In the genomic region with DNA sequence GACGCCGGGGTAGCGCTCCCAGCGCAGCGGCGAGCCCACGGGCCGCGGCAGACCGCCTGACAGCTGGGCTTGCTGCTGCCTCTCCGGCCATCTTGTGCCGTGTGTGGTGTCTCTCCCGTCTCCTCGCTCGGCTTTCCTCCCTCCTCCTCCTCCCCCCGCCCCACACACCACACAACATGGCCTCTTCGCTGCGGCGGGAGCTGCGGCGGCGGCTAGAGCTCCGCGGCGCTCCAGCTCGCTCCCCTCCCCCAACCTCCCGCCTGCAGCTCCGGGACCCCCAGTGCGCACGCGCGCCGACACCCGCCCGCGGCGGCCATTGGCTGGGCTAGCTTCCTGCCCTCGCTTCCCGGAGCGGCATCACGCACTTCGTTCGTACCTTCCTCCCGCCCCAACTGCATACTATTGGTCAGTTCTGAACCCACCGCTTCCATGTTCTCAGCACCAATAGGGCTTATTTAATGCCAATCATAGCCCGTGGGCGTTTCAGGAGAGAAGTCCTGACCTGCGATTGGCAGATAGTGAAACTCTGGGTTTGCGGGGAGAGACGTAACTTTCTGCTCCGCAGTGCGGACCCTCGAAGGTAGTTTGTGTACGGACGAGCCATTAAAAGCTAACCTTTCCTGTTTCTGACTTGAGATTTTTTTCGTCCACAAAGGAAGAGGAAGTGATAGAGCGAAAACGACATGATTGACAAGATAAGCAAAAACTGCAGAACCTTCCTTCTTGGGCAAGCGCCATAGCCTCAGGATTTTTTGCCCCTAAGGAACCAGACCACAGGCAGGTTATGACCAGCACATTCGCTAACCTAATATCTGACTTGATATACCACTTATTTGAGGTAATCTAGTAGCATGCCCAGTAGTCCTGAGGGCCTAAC, we compare ENCODE assay signal across 8 mouse cellular contexts. TPM values are rescaled to one million over a fixed set of nuclear protein-coding genes. Genes with fewer than 3 reads are reported as not detected.
DNase-seq lines count a peak whose midpoint lies in the region; ATAC-seq lines count a peak whose summit lies in the region.

No protein-coding gene starts in this region.

- H3K36me3 ChIP-seq in hindbrain, embryonic 15.5 days: no peaks in the 10 kb centered on the region

- peak overlapping the region; percentile 100 for H3K27ac ChIP-seq in hindbrain, embryonic 15.5 days (replicated peaks)

- WGBS in hindbrain, embryonic 15.5 days: under 1% methylated on average over 59 of the region's 60 CpGs

- peak overlapping the region; percentile 59 for H3K4me2 ChIP-seq in hindbrain, embryonic 15.5 days

- DNase-seq in T-cell, adult 2 months (ENCODE audit: low spot score): peak; percentile 100
- DNase-seq in cerebellum, postnatal 36 days: peak; percentile 99 to 100
- peak; percentile 99 for DNase-seq in frontal cortex, postnatal 36 days (ENCODE audit: low spot score in 2 of 2)
- DNase-seq in left cerebral cortex, adult 11 months (ENCODE audit: low spot score): peak; percentile 100
- peak; percentile 100 for DNase-seq in lung, postnatal 4 days
- DNase-seq in retina, postnatal 7 days (ENCODE audit: low read depth, low spot score): peak; percentile 100
- DNase-seq in urinary bladder, adult 2 months (ENCODE audit: low spot score): peak; percentile 99

- H3K9ac ChIP-seq in hindbrain, embryonic 15.5 days: peak overlapping the region; percentile 100

- no peaks in the 10 kb centered on the region for H3K9me3 ChIP-seq in hindbrain, embryonic 15.5 days

- no peaks in the 10 kb centered on the region for H3K27me3 ChIP-seq in hindbrain, embryonic 15.5 days

- ATAC-seq in hindbrain, embryonic 15.5 days (ENCODE audit: low FRiP score, low read depth): peak; percentile 100

- peaks cover 9% of the 10 kb centered on the region for H3K4me1 ChIP-seq in hindbrain, embryonic 15.5 days (replicated peaks)

- peak overlapping the region; percentile 86 for H3K4me3 ChIP-seq in hindbrain, embryonic 15.5 days

RNA-seq across cellular contexts. Expression of gene Chd2, which starts 16.9 kb away (rescaled TPM):
- 34.9 and 37.2 TPM in 2 replicates for polyA plus RNA-seq in hindbrain, embryonic 15.5 days (2015; fragmentation: Nextera tagmentation; extraction: Ambion mirVana)
- polyA plus RNA-seq in urinary bladder, adult 2 months (2012; rRNA removed): 25.6 and 27.3 TPM in 2 replicates

Comparison
In these comparisons a context has a peak if more than half of its experiments do, and no peak if none do; other contexts are left out.
1. Peak in every context shown above with its lines: DNase-seq, ATAC-seq, H3K4me3 ChIP-seq and H3K27ac ChIP-seq.